Mouse (Mus musculus): ENCODE data around the gene Nup214.

- TF ChIP-seq MAFK (IDR thresholded peaks at IDR 0.05; ENCODE audit: insufficient read depth, low read depth, low read length) (no peak), ZC3H11A (IDR thresholded peaks at IDR 0.05; ENCODE audit: borderline replicate concordance, low read depth, low read length) (no peak), HCFC1 (IDR thresholded peaks at IDR 0.05; ENCODE audit: borderline replicate concordance, insufficient read depth, low read length) (no peak), CHD2 (IDR thresholded peaks at IDR 0.05; ENCODE audit: low read depth, low read length) (no peak), ZNF384 (IDR thresholded peaks at IDR 0.05; ENCODE audit: low read depth, low read length) (no peak)
Measured at GRCm38 (mm10) chr2:31997539-31997938, 23.3 kb downstream of the Nup214 start.

All from ES-E14 (cell line).